Comparison of ENCODE assay signal across 10 mouse cellular contexts in the genomic region with DNA sequence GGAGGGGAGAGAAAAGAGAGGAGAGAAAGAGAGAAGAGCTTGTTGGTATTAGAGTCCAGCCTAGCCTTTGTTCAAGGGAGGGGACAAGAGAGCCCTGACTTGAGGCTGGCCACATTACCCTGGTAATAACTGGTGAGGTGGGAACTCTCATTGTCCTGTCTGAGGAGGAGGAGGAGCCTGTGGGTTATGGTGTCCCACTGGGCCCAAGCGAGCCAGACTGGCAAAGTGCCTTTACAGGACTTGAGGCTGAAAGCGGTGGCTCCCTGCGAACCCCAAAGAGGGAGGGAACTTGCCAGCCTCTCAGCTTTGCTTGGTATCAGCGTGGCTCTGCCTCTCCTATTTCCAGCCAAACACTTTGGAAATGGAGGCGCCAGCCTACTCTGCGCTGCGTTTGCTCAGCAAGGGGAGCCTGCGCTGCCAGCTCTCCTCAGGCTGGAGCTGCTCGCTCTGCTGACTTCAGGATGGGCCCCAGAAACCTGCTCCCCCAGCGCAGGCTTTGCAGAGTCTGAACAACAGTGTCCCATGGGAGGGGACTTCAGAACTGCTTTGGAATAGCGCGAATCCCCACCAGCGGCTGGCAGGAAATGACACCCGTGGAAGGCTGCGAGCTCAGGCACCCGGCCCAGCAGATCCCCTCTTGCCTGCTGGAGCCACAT.
DNase-seq lines count a peak whose midpoint lies in the region; ATAC-seq and TF ChIP-seq lines count a peak whose summit lies in the region.
"Had no signal": no experiment of that assay in that cellular context is flagged by ENCODE, and none has a peak within 500 bp of the region (broad histone marks: within the 10 kb centered on the region; RNA-seq: fewer than 3 reads in every experiment).

No protein-coding gene starts in this region.

- peaks cover 14% of the 10 kb centered on the region; the same call in 1 of the 2 replicates for H3K27me3 ChIP-seq in forebrain, embryonic 13.5 days
- H3K27me3 ChIP-seq in forebrain, embryonic 12.5 days: peaks cover 36% of the 10 kb centered on the region
- H3K27me3 ChIP-seq in intestine, postnatal 0 days (replicated peaks; ENCODE audit: control insufficient read depth, insufficient read depth, low read length): no peaks in the 10 kb centered on the region

- H3K36me3 ChIP-seq in forebrain, embryonic 13.5 days (ENCODE audit: poor library complexity, severe bottlenecking): no peaks in the 10 kb centered on the region
- no peaks in the 10 kb centered on the region for H3K36me3 ChIP-seq in forebrain, embryonic 12.5 days (replicated peaks)
- no peaks in the 10 kb centered on the region for H3K36me3 ChIP-seq in intestine, postnatal 0 days (ENCODE audit: control insufficient read depth, insufficient read depth)
- H3K36me3 ChIP-seq: stomach, embryonic 15.5 days had no signal

- no peak for TF ChIP-seq CTCF in layer of hippocampus, adult 2 months (conservative IDR thresholded peaks at IDR 0.05)
- no peak for TF ChIP-seq CTCF in brain, embryonic 14.5 days (IDR thresholded peaks at IDR 0.05; ENCODE audit: borderline replicate concordance, extremely low read depth, insufficient read depth, insufficient read length)
- no peak for TF ChIP-seq CTCF in intestine, postnatal 0 days (IDR thresholded peaks at IDR 0.05; ENCODE audit: low read depth)

- no peak overlapping the region for H3K4me2 ChIP-seq in forebrain, embryonic 13.5 days
- no peak overlapping the region; the same call in 1 of the 2 replicates for H3K4me2 ChIP-seq in forebrain, embryonic 12.5 days
- no peak overlapping the region for H3K4me2 ChIP-seq in intestine, postnatal 0 days (replicated peaks; ENCODE audit: low read depth)
- H3K4me2 ChIP-seq: stomach, embryonic 15.5 days had no signal

- WGBS in forebrain, embryonic 13.5 days: 53% methylated on average over 16 of the region's 16 CpGs
- WGBS in forebrain, embryonic 12.5 days: 56% methylated on average over 16 of the region's 16 CpGs
- 65% methylated on average over 16 of the region's 16 CpGs for WGBS in intestine, postnatal 0 days

- 0 out of 2 replicates have a peak overlapping the region, but pooled peaks have one; percentile 26 for H3K9ac ChIP-seq in forebrain, embryonic 13.5 days
- H3K9ac ChIP-seq in forebrain, embryonic 12.5 days: no peak overlapping the region
- no peak overlapping the region for H3K9ac ChIP-seq in intestine, postnatal 0 days (ENCODE audit: low read depth, low read length)
- H3K9ac ChIP-seq: stomach, embryonic 15.5 days had no signal

- no peak overlapping the region for H3K27ac ChIP-seq in forebrain, embryonic 13.5 days
- no peak overlapping the region for H3K27ac ChIP-seq in forebrain, embryonic 12.5 days
- H3K27ac ChIP-seq in layer of hippocampus, adult 2 months: no peak overlapping the region
- H3K27ac ChIP-seq in intestine, postnatal 0 days (ENCODE audit: low read depth, low read length): no peak overlapping the region
- H3K27ac ChIP-seq: stomach, embryonic 15.5 days had no signal

- no peak for TF ChIP-seq POLR2A in brain, embryonic 14.5 days (IDR thresholded peaks at IDR 0.05; ENCODE audit: borderline replicate concordance, extremely low read depth, insufficient read depth, insufficient read length, poor library complexity, severe bottlenecking)

- intact Hi-C loops in heart, postnatal 25 days (cut with DNase I): loop anchor here (10.0 kb wide), 1 partner anchor 202 kb away; no protein-coding TSS in a partner anchor

- H3K4me1 ChIP-seq in forebrain, embryonic 13.5 days: peaks cover 40% of the 10 kb centered on the region
- H3K4me1 ChIP-seq in forebrain, embryonic 12.5 days: peaks cover 33% of the 10 kb centered on the region
- no peaks in the 10 kb centered on the region for H3K4me1 ChIP-seq in intestine, postnatal 0 days (replicated peaks; ENCODE audit: control insufficient read depth, insufficient read depth, low read length)

- H3K4me3 ChIP-seq in forebrain, embryonic 13.5 days: no peak overlapping the region
- no peak overlapping the region for H3K4me3 ChIP-seq in forebrain, embryonic 12.5 days (replicated peaks)
- H3K4me3 ChIP-seq in layer of hippocampus, adult 2 months: peak overlapping the region; percentile 20; the same call in 1 of the 2 replicates
- H3K4me3 ChIP-seq in intestine, postnatal 0 days (ENCODE audit: low read depth, low read length): no peak overlapping the region
- H3K4me3 ChIP-seq: stomach, embryonic 15.5 days had no signal

- 0 out of 2 replicates have a peak, but pooled peaks cover 3% of the 10 kb centered on the region for H3K9me3 ChIP-seq in forebrain, embryonic 13.5 days (replicated peaks)
- H3K9me3 ChIP-seq in forebrain, embryonic 12.5 days: peaks cover 5% of the 10 kb centered on the region; the same call in 1 of the 2 replicates
- 0 out of 2 replicates have a peak, but pooled peaks cover 4% of the 10 kb centered on the region for H3K9me3 ChIP-seq in intestine, postnatal 0 days (ENCODE audit: control insufficient read depth)
- H3K9me3 ChIP-seq: stomach, embryonic 15.5 days had no signal

- DNase-seq in layer of hippocampus, adult 2 months (ENCODE audit: low spot score in 2 of 2): no peak
- no peak for DNase-seq in layer of hippocampus, adult 8-10 months (ENCODE audit: low spot score in 2 of 2)
- DNase-seq in brain, embryonic 14.5 days (ENCODE audit: low read depth): peak; percentile 63
- DNase-seq in heart, postnatal 25 days (ENCODE audit: low spot score): peak; percentile 43
- DNase-seq in urinary bladder, postnatal 25 days (ENCODE audit: low spot score): no peak
- DNase-seq: cerebellum, adult 11-12 months had no signal

- peak; percentile 25; the same call in 1 of the 2 replicates for ATAC-seq in forebrain, embryonic 13.5 days
- ATAC-seq in forebrain, embryonic 12.5 days (ENCODE audit: low FRiP score): no peak
- ATAC-seq in intestine, postnatal 0 days: no peak

Comparison
In these comparisons a context has a peak if more than half of its experiments do, and no peak if none do; other contexts are left out.
1. DNase-seq: peak in brain, embryonic 14.5 days (single experiment) and heart, postnatal 25 days (single experiment); none in layer of hippocampus, adult 2 months (0 of 2), layer of hippocampus, adult 8-10 months (0 of 2) and urinary bladder, postnatal 25 days (single experiment).